Mouse (Mus musculus): ENCODE results near the gene Dpm3.

DNA sequence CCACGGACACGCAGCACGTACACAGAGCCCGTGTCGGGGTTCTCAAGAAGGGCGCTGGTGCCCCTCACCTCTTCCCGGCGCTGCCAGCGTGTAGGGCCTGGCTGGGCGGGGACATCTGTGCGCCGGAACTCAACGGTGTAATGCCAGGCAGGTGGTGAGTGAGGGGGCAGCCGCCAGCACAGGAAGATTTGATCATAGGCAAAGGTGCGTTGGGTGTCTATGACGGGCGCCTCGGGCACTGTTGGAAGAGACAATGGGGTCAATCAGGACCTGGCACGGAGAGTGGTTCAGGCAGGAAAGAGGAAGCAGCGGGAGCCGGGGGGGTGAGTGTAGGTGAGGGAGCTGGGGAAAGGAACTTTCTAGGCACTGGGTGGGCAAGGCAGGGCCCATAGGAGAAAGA, 21.5 kb upstream of the Dpm3 start:
- TF ChIP-seq CTCF (conservative IDR thresholded peaks at IDR 0.05; ENCODE audit: insufficient read depth, insufficient read length, low read depth, low read length) (no peak), POLR2A (IDR thresholded peaks at IDR 0.05; ENCODE audit: low read depth, low read length) (no peak)

Measured in kidney, adult 2 months (tissue).